Mouse (Mus musculus): ENCODE results near the gene Aptx.

Gene Aptx

GRCm38 (mm10) chr4:40666237-40667012 lies 36.6 kb downstream of the Aptx start:
- DNase-seq (ENCODE audit: low read depth), result no peak

DNA sequence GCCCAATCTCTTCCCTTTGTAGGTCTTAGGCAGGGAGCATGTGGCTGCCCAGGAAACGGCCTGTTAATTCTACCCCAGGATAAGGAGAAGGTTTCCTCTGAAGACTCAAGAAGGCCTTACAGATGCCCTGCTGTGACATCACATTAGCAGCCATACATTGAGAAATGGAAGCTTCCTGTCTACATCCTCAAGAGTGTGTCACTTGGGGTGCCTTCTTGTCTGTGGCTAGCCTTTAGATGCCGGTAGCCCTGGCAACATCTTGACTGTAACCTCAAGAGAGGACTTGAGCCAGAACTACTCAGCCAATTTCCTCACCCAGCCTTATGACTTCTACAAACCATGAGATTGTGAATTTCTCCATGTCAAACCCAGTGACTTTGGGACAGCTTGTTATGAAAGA lies 51.9 kb downstream of the Aptx start:
- no peak for DNase-seq (ENCODE audit: low read depth)

DNA sequence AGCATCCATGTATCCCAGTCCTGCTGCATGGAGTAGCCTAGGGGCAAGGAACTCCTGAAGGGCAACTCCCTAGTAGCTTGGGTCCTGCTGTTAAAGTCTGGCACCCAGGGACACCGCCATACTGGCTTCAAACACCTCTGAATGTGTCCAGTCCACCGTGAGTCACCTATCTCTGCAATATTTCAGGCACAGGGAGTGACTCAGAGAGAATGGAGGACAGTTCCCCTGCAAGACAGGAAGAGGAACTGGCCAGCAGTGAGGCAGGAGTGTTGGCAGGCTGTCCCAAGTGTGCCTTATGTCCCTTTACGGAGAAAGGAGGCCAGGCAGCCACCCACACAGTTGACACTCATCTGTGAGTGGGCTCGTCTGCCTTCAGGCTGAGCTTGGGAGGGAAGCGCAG lies 53.9 kb downstream of the Aptx start:
- no peak for DNase-seq (ENCODE audit: low read depth)

- DNase-seq (ENCODE audit: low read depth), result no peak
Measured at GRCm38 (mm10) chr4:40643567-40643966, 59.4 kb downstream of the Aptx start.

- peak; percentile 3 for DNase-seq (ENCODE audit: low read depth)
Measured at GRCm38 (mm10) chr4:40640991-40641390, 62.0 kb downstream of the Aptx start.

Measured in induced T-regulatory cell, adult 2 months (primary cell).